Mouse (Mus musculus) bone marrow macrophage, adult 2 months (primary cell): ENCODE measurements around the gene Ppm1h. TPM values are rescaled to one million over a fixed set of nuclear protein-coding genes. Genes with fewer than 3 reads are reported as not detected.
A peak's percentile ranks its signal among the peaks of the same experiment; 100 is the strongest.
"Not testable (repeated sequence)": the region's sequence is repeated elsewhere in the genome, so short reads cannot be mapped to it uniquely, and the experiment has no call there.

Experiments
- H3K27ac ChIP-seq: 2 replicates; pipeline ENCODE4 v1.5.1; 2012; ENCODE audit warnings: low read depth, low read length; ENCODE audit not compliant: insufficient read depth
- H3K4me1 ChIP-seq: 2 replicates; pipeline ENCODE4 v1.6.1; 2012; ENCODE audit warnings: low read length; ENCODE audit not compliant: control insufficient read depth, insufficient read depth
- H3K4me3 ChIP-seq: 2 replicates; pipeline ENCODE4 v1.5.1; 2012; ENCODE audit warnings: mild to moderate bottlenecking, low read length, moderate library complexity; ENCODE audit not compliant: insufficient read depth
- CTCF ChIP-seq: IDR thresholded peaks from 2 replicates; pipeline ENCODE4 v1.5.1; 2012; ENCODE audit warnings: low read depth, mild to moderate bottlenecking, low read length, moderate library complexity
- POLR2A ChIP-seq: IDR thresholded peaks from 2 replicates; pipeline ENCODE4 v1.6.1; 2012; ENCODE audit warnings: mild to moderate bottlenecking, low read depth, low read length, borderline replicate concordance
- polyA plus RNA-seq: library from polyadenylated mRNA; stranded (reverse); fragments of >200 nt; gene quantifications from 2 replicates; pipeline ENCODE4 v1.2.4, GENCODE M21; 2012; ENCODE audit not compliant: missing spikeins, insufficient read depth, insufficient read length

Ppm1h gene
- polyA plus RNA-seq, 1 experiment, result 52.4 TPM

DNA sequence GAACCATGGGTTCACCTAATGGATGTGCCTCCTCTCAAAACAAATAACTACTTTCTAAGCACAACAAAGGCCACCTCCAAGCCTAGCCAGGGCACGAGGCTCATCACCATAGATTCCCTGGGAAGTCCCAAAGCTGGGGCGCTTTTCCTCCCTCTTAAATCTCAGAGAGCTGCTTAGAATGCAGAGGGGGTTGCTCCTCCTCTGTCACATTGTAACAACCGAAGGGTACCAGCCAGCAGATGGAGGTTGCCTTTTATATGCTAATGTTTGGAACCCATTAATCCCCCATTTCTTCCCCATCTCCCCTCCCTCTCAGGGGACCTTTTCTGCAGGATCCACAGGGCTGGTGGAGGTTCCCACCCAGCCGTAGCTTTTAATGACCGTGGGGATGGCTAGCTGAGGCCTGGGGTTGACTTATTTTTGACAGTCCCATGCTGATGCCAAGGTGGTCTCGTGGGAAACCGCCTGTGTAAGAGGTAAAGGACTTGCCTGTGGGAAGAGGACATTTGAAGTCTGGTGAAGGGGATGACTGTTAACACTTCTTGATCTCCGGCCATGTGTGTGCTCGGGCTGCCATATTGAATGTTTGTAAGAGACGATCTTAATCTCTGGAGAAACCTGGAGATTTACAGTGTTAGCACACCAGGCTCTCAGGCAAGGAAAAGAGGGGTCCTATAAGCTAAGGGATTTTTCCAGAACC is 253.4 kb downstream of the Ppm1h start:
- TF ChIP-seq POLR2A, result no peak
- TF ChIP-seq CTCF, result no peak
- no peak overlapping the region for H3K4me3 ChIP-seq
- peaks cover 31% of the 10 kb centered on the region for H3K4me1 ChIP-seq
- no peak overlapping the region for H3K27ac ChIP-seq

DNA sequence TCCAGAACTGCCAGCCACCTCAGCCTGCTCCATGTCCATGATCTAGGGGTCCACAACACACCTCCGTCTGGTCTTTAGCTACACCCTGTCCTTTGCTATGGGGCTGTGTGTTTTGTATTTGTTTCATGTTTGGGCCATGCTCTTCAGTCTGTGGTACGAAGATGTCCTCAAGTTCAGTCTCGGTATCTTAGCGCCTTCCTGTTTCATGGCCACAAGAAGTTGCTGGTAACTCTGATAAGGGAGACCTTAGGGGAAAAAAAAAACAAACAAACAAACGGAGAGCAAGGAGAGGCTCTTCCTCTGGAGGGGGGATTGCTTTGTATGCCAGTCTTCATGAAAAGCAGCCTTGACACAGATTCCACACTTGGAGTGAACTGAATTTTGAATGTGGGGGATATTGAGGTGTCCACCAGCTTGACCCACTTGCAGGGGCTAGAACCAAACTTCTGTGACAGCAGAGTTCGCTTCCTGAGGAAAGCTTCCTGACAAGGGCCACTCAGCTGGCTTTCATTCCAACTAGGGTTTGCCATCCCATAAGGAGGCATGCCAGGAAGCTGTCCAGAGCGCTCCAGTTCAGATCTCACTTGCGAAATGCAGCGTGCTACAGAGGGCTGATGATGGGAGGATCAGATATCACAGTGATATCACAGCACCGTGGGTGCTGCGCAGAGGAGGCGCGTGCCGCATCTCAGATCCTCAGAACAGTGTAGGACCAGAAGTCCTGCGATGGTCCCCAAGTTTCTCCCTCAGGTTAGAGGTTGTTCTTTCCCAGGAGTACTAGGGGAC is 254.7 kb downstream of the Ppm1h start:
- Histone ChIP-seq H3K27ac (no peak overlapping the region), H3K4me1 (peaks cover 31% of the 10 kb centered on the region), H3K4me3 (no peak overlapping the region)
- TF ChIP-seq CTCF (no peak), POLR2A (no peak)

DNA sequence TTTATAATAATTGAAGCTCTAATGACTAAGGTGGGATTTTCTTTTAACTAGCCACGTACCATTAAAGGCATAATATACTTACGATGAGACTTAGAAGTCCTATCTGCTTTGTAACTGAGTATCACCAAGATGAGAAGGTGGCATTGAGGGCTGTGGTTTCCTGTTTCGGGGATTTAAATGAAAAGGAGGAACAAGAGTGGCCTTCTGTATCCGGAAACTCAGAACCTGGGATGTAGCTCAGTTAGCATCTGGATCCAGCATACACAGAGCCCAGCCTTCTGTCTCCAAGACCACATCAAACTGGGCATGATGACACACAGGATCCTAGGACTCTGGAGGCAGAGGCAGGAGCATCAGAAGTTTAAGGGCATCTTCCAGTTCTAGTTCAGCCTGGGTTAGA is 256.8 kb downstream of the Ppm1h start:
- not testable (repeated sequence) for H3K27ac ChIP-seq, H3K4me3 ChIP-seq
- peaks cover 16% of the 10 kb centered on the region for H3K4me1 ChIP-seq

- not testable (repeated sequence) for H3K4me1 ChIP-seq, H3K4me3 ChIP-seq, H3K27ac ChIP-seq
Observed at GRCm38 (mm10) chr10:122937380-122937779, 258.8 kb downstream of the Ppm1h start.

- Histone ChIP-seq H3K4me1 (peaks cover 6% of the 10 kb centered on the region), H3K27ac (no peak overlapping the region), H3K4me3 (no peak overlapping the region)
- TF ChIP-seq CTCF (no peak), POLR2A (no peak)
Observed at GRCm38 (mm10) chr10:122939546-122939945, 261.0 kb downstream of the Ppm1h start.

- H3K27ac ChIP-seq, result no peak overlapping the region
- no peak overlapping the region for H3K4me3 ChIP-seq
- no peak for TF ChIP-seq POLR2A
- no peak for TF ChIP-seq CTCF
- peaks cover 3% of the 10 kb centered on the region; the same call in 1 of the 2 replicates for H3K4me1 ChIP-seq
Observed at GRCm38 (mm10) chr10:122942771-122943170, 264.2 kb downstream of the Ppm1h start.

DNA sequence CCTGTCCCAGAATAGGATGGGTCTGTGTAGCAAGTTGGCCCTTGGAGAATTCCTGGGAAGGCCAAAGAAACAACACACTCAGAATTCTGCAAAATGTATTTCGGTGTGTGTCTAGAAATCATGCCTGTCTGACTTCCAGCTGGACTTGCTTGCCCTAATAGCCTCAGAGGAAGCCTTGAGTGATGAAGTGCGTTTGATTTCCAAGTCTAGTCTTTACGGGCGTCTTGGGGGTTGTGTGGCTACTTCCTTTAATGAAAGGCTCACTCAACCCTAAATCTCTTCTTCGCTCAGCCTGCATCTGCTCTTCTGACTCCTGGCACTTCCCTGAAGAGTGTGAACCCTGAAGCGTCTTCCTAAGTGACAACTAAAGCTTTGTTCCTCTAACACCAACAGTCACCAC is 265.3 kb downstream of the Ppm1h start:
- no peak overlapping the region for H3K4me3 ChIP-seq
- H3K4me1 ChIP-seq, result peaks cover 3% of the 10 kb centered on the region; the same call in 1 of the 2 replicates
- TF ChIP-seq POLR2A (no peak), CTCF (no peak)
- H3K27ac ChIP-seq, result no peak overlapping the region

DNA sequence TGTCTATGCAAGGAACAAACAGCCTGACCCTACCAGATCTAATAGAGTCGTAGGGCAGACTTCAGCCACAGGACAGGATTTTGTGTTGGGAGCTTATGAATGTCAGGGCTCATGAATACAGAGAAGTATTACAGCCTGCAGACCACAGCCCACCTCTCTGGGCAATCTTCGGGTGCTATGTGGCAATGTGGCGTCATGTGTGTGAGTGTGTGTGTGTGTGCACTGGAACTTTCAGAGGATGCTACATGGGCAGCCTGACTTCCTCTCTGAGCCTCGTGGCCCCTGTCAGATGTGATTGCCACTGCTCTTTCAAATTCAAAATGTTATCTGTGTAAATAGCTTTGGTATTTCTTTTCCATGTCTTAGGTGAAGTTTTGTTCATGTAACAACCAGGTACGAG is 266.3 kb downstream of the Ppm1h start:
- Histone ChIP-seq H3K4me3 (no peak overlapping the region), H3K27ac (no peak overlapping the region), H3K4me1 (peaks cover 3% of the 10 kb centered on the region; the same call in 1 of the 2 replicates)
- TF ChIP-seq POLR2A (no peak), CTCF (no peak)

DNA sequence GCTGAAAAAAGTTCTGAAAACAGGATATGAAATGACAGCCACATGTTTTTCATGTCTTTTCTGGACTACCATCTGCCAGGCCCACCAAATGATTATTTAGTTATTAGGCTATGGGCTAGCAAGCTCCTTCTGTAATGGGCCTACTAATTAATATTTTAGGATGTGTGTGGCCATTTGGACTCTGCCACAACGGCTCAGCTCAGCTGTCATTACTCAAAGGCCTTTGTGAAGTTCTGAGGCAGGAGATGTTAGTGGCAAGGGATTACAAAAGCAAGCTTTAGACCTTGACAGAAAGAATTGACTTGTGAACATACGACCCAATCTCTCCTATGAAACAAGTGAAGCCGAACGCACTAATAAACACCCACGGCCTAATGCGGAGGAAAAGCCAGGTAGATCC is 272.4 kb downstream of the Ppm1h start:
- TF ChIP-seq CTCF (no peak), POLR2A (no peak)
- Histone ChIP-seq H3K27ac (no peak overlapping the region), H3K4me3 (no peak overlapping the region), H3K4me1 (peaks cover 14% of the 10 kb centered on the region)

- peak overlapping the region; percentile 51 for H3K27ac ChIP-seq
Observed at GRCm38 (mm10) chr10:122953576-122953975, 275.0 kb downstream of the Ppm1h start.

DNA sequence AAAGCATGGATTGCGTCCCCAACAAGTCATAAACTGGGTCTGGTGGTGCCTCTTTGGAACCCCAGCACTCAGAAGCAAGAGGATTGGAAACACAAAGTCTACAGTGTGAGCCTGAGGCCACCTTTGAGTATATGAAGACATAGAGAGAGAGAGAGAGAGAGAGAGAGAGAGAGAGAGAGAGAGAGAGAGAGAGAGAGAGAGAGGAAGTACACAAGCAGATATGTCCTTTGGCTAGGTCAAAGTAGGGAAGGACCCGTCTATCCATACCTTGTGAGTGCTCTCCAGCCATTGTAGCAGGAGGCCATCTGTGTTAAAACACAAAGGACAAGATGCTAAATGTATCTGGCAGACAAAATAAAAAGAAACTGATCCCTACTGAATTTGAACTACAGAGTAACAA is 279.4 kb downstream of the Ppm1h start:
- Histone ChIP-seq H3K4me3 (no peak overlapping the region), H3K4me1 (peaks cover 14% of the 10 kb centered on the region), H3K27ac (no peak overlapping the region)
- TF ChIP-seq CTCF (no peak), POLR2A (no peak)

More at GRCm38 (mm10) chr10:122953576-122953975, 275.0 kb downstream of the Ppm1h start:
- Histone ChIP-seq H3K4me1 (peaks cover 14% of the 10 kb centered on the region), H3K4me3 (no peak overlapping the region)
- TF ChIP-seq POLR2A, result no peak
- TF ChIP-seq CTCF, result no peak
